Mouse (Mus musculus): ENCODE results near the gene Uvssa.
"Not testable (repeated sequence)": the region's sequence is repeated elsewhere in the genome, so short reads cannot be mapped to it uniquely, and the experiment has no call there.

The Uvssa gene

GRCm38 (mm10) chr5:33378302-33378854 is at the start of gene Uvssa:
Gene Uvssa, plus strand, starts transcription at chr5:33378549.
- peak; percentile 100 for DNase-seq (ENCODE audit: low read depth, low spot score)

DNA sequence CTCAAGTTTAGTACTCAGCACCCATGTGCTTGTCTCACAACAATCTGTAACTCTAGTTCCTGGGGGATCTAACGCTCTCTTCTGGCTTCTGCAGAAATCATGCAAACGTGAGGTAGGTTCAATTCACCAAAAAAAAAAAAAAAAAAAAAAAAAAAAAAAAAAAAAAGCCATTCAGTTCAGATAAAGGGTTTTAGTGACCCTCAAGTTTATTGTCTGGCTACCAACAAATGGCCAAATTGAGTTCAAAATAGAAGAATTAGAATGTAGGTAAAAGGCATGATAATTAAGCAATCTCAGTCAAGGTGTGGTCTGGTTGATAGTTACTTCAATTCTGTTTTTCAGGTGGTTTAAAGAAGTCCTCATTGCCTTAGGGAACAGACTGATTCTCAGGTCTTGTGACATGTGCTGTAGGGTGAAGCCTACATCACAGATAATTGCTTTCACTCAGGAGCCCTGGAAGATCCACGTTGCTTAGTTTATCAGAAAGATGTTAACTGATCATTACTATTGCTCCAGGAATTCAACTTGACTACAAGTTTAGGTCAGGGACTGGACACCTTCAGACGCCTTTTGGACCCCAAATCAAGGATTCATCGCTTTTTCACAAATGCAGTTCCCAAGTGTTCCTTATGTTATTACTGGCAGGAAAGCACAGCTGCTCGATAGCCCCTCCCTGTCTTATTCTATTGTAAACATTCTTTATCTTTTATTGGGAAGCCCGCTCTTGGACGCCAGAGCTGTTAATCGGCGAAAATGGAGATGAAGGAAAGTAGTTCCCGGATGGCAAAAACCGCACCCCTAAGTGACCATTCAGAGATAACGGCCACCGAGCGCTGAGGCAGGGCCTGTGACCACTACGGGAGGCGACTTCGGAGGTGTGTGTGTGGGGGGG is 43.7 kb upstream of the Uvssa start:
- no peak for DNase-seq (ENCODE audit: low read depth, low spot score)

DNA sequence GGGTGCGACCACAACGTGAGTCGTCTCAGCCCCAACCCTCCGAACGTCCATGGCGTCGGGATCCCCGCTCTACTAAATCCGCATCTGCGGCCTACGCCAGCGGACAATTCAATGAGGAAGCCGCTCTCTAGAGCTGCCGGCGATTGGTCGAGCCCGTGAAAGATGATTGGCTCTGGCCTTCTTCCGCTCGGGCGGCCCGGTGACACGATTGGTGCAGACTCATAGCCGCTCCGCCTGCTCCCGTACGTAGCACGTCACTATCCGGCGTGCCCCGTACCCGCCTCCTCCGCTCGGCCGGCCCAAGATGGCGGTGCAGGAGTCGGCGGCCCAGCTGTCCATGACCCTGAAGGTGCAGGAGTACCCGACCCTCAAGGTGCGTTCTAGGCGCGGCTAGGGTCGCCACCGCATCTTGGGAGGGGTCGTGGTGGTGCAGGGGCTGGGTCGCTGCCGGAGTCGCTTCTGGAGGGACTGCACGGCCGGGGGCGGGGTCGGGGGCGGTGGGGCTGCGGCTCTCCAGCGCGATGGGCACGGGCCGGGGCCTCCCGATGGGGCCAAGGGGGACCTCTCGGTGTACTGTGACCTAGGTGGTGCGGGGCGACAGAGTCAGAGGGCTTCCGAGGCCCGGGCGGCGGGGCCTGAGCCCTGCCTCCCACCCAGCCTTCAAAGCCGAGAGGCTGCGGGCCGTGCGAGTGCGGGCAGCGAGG is 42.9 kb upstream of the Uvssa start, which contains the start of gene Maea:
Gene Maea (plus strand): TSS at position 237 of the 704 bp plus-strand sequence.
- peak; percentile 91 for DNase-seq (ENCODE audit: low read depth, low spot score)

DNA sequence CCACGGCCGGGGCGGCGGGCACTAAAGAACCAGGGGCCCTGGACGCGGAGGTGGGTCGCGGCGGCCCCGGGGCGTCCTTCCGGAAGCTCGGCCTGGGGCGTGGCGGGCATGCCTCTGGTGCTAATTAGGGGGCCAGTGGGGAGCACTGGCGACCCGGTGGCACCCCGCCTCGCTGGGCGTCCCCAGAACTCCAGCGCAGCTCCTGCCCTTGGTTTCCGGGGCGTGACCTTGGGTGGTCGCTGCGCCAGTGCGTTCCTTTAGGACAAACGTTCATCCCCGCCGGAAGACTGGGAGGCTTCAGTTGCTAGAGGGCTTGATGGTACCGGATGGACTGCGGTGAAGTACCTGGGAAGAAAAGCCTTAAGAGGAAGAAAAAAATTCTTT is 42.4 kb upstream of the Uvssa start:
- DNase-seq (ENCODE audit: low read depth, low spot score): peak; percentile 9

GRCm38 (mm10) chr5:33337206-33337605 is 41.1 kb upstream of the Uvssa start:
- DNase-seq (ENCODE audit: low read depth, low spot score): no peak

- DNase-seq (ENCODE audit: low read depth, low spot score): no peak
Observed at GRCm38 (mm10) chr5:33341165-33341564, 37.2 kb upstream of the Uvssa start.

DNA sequence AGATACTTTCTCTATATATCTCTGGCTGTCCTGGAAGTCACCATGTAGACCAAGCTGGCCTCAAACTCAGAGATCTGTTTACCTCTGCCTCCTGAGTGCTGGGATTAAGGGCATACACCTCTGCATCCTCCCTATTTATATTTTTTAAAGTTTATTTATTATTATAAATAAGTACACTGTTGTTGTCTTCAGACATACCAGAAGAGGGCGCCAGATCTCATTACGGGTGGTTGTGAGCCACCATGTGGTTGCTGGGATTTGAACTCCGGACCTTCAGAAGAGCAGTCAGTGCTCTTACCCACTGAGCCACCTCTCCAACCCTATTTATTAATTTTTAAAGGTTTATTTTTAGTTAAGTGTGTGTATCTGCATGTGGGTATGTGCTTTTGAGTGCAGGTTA is 36.1 kb upstream of the Uvssa start:
- not testable (repeated sequence) for DNase-seq (ENCODE audit: low read depth, low spot score)

DNA sequence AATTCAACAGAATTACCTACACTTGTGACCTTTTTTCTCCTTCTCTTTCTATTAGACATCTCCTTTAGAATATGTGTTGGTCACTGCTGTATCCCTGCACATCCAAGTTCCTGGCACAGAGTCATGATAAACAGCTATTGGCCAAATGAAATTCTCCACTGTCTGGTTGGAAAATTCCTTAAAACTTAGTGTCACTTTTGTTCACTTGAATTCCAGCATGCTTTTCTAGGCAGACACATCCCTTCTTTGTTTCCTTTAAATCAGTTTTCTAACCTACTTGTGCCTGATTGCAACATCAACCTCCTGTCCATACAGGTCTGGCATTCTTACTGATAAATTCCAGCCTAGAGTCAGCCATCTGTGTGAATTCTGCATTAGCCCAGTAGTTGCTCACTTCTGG is 35.5 kb upstream of the Uvssa start:
- DNase-seq (ENCODE audit: low read depth, low spot score): no peak

GRCm38 (mm10) chr5:33343571-33343970 is 34.8 kb upstream of the Uvssa start:
- no peak for DNase-seq (ENCODE audit: low read depth, low spot score)

GRCm38 (mm10) chr5:33344070-33344469 is 34.3 kb upstream of the Uvssa start:
- no peak for DNase-seq (ENCODE audit: low read depth, low spot score)

DNA sequence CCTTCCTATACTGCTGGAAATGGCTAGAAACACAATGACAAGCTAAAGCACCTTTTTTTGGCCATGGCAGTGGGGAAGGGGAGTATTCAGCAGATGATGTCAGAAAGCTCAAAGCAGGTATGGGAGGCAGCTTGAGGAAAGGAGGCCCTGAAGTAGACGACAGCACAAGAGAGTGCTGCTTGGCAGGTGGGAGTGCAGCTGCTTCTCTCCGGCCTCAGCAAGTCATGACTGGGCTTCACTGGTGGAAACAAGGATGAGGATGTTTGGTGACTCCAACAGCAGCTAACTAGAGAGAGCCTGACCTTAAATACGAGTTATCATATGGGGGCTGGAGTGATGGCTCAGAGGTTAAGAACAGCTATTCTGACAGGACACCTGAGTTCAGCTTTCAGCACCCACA is 30.7 kb upstream of the Uvssa start:
- no peak for DNase-seq (ENCODE audit: low read depth, low spot score)

- DNase-seq (ENCODE audit: low read depth, low spot score): no peak
Observed at GRCm38 (mm10) chr5:33349205-33349604, 29.1 kb upstream of the Uvssa start.

DNA sequence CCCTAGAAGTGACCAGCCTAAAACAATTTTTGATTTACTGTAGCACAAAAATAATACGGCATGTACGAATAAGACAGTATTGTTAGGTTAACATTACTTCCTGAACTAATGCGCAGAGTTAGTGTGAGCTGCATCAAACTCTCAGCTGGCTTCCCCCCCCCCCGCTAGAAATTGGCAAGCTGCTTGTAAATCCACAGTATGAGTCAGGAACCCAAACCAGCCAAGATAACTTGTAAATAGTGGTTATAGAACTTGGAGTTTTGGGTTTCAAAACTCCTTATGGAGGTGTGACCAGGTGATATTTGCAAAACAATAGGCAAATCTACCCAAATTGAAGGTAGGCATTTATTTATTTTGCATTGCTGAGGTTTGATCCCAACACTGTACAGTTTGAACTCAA is 28.6 kb upstream of the Uvssa start:
- DNase-seq (ENCODE audit: low read depth, low spot score): no peak

- DNase-seq (ENCODE audit: low read depth, low spot score): no peak
Observed at GRCm38 (mm10) chr5:33351556-33352272, 26.6 kb upstream of the Uvssa start.

GRCm38 (mm10) chr5:33352273-33352645 is 26.1 kb upstream of the Uvssa start:
- DNase-seq (ENCODE audit: low read depth, low spot score): no peak

DNA sequence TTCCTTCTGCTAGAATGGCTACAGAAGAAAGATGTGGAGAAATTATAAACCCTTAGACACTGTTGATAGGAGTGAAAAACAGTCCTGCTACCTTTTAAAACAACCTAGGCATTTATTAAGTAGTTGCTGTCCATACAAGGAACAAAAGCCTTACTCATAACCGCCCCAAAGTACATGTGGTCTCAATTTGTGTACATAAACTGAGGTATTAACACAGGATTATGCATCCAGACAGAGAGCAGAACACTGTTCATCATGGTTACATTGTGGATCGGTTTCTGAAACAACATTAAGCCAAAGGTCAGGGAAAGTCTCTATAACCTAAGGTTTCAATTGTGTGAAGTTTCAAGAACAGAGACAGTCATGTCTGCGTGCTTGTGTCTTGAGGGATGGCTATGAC is 25.3 kb upstream of the Uvssa start:
- DNase-seq (ENCODE audit: low read depth, low spot score): no peak

DNA sequence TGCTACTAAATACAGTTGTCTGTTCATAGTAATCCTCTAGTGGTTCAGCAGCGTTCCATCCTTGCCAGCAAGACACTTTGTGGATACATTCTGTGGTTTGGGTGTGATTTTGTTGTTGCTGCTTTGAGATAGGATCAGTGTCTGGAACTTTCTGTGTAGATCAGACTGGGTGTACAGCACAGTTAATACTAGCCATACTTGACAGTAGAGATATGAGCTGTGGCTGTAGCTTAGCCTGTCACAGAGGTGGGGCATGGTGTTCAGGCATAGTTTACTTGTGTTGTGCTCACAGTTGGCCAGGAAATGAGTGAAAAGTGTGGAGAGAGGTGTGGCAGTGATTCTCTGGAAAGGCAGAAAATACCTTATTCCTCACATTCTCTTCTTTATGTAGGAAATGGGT is 20.9 kb upstream of the Uvssa start:
- DNase-seq (ENCODE audit: low read depth, low spot score): no peak

DNA sequence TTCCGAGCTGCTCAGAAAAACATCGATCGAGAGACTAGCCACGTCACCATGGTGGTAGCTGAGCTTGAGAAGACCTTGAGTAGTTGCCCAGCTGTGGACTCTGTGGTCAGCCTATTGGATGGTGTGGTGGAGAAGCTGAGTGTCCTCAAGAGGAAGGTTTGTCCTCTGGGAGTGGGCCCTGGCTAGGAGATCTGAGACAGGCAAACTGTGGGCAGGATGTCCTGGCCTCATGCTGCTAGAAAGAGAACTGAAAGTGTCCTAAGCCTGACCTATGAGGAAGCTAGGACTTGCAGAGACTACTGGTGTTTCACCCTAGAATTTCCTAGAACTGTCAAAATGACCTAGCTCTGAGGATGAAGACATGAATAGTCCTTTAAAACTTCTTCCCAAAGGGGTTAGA is 19.9 kb upstream of the Uvssa start:
- DNase-seq (ENCODE audit: low read depth, low spot score): no peak

- no peak for DNase-seq (ENCODE audit: low read depth, low spot score)
Observed at GRCm38 (mm10) chr5:33363263-33363662, 15.1 kb upstream of the Uvssa start.

- DNase-seq (ENCODE audit: low read depth, low spot score): no peak
Observed at GRCm38 (mm10) chr5:33368651-33369050, 9.7 kb upstream of the Uvssa start.

DNA sequence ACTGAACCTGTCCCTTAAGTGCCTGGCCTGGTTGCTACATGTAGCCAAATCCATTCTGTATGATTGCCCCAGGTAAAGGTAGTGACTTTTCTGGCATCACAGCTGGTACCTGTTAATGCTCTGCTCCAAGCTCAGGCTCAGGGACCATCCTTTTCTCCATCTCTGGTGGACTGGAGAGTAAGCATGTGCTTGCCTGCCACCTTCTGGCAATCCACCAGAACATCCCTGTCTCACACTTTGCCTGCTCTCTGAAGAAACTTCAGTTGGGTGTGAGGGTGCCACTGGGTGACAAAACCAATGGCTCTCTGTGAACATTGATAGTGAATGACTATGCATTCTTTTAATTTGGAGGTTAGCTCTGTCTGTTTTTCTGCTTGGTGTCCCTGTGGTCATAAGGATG is 7.2 kb upstream of the Uvssa start:
- peak; percentile 21 for DNase-seq (ENCODE audit: low read depth, low spot score)

- DNase-seq (ENCODE audit: low read depth, low spot score): no peak
Observed at GRCm38 (mm10) chr5:33371668-33372067, 6.7 kb upstream of the Uvssa start.
